Mouse (Mus musculus): Measurements from ENCODE around the gene Gdpd5. TPM values are rescaled to one million over a fixed set of nuclear protein-coding genes. Genes with fewer than 3 reads are reported as not detected.

Gene Gdpd5
- total and polyA plus RNA-seq, 3 experiments: 21.5 to 30.7 (median 26.3) TPM

DNA sequence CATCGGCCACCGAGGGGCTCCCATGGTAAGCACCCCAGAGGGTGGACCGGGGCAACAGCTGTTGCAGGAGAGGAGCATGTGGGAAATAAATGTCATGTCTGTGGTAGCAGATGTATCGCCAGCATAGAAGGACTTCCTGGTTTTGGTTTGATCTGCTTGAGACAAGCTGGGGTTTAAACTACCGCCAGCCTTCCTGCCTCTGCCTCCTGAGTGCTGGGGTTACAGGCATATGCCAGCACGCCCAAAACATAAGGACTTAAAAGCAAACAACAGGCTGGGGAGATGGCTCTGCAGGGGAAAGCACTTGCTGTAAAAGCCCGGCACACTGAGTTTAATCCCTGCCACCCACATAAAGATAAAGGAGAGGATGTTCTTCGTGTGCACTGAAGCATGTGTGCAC is 67.8 kb downstream of the Gdpd5 start:
- Histone ChIP-seq H3K27ac (no peak overlapping the region), H3K4me3 (no peak overlapping the region), H3K27me3 (ENCODE audit: control insufficient read depth, insufficient read depth, low read length) (no peaks in the 10 kb centered on the region), H3K79me2 (replicated peaks; ENCODE audit: control insufficient read depth, insufficient read depth, low read length) (no peaks in the 10 kb centered on the region), H3K4me1 (ENCODE audit: control insufficient read depth, insufficient read depth, low read length) (no peaks in the 10 kb centered on the region), H3K9ac (ENCODE audit: low read depth, low read length) (no peak overlapping the region), H3K36me3 (ENCODE audit: control insufficient read depth, insufficient read depth, low read length) (no peaks in the 10 kb centered on the region)
- no peak for DNase-seq
- intact Hi-C loops (cut with DNase I): no loop called here
- 61% methylated on average over 8 of the region's 8 CpGs for WGBS
- TF ChIP-seq POLR2A (IDR thresholded peaks at IDR 0.05; ENCODE audit: insufficient read depth, low read depth, low read length): no peak
- no peak for TF ChIP-seq EP300 (IDR thresholded peaks at IDR 0.05; ENCODE audit: insufficient read depth, low read depth, low read length)
- TF ChIP-seq CTCF (IDR thresholded peaks at IDR 0.05): no peak

DNA sequence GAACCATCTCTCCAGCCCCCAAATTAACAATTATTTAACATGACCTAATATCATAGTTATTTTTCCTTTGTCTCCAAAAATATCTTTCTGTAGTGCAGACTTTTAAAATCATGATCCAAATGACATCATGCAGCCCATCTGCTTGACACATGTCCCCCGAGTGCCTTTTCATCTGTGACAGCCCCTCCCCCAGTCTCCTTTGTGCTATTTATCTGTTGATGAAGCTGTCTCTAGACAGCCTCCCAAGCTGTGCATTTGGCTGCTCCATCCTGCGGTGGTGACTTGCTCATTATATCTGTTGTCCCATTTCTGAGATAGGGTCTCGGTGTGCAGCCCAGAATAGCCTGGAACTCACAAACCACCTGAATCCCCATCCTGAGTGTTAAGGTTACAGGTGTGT is 68.5 kb downstream of the Gdpd5 start:
- no peak for DNase-seq
- no peaks in the 10 kb centered on the region for H3K79me2 ChIP-seq (replicated peaks; ENCODE audit: control insufficient read depth, insufficient read depth, low read length)
- no peaks in the 10 kb centered on the region for H3K36me3 ChIP-seq (ENCODE audit: control insufficient read depth, insufficient read depth, low read length)
- H3K27me3 ChIP-seq (ENCODE audit: control insufficient read depth, insufficient read depth, low read length): no peaks in the 10 kb centered on the region
- no peak overlapping the region for H3K9ac ChIP-seq (ENCODE audit: low read depth, low read length)
- H3K4me3 ChIP-seq: no peak overlapping the region
- no peak overlapping the region for H3K27ac ChIP-seq
- 44% methylated on average over 3 of the region's 3 CpGs for WGBS
- no peak for TF ChIP-seq EP300 (IDR thresholded peaks at IDR 0.05; ENCODE audit: insufficient read depth, low read depth, low read length)
- TF ChIP-seq CTCF (IDR thresholded peaks at IDR 0.05): no peak
- no peak for TF ChIP-seq POLR2A (IDR thresholded peaks at IDR 0.05; ENCODE audit: insufficient read depth, low read depth, low read length)
- no peaks in the 10 kb centered on the region for H3K4me1 ChIP-seq (ENCODE audit: control insufficient read depth, insufficient read depth, low read length)
- intact Hi-C loops (cut with DNase I): loop anchor here (1.0 to 2.0 kb wide), 2 partner anchors 74 to 117 kb away; no protein-coding TSS in a partner anchor

DNA sequence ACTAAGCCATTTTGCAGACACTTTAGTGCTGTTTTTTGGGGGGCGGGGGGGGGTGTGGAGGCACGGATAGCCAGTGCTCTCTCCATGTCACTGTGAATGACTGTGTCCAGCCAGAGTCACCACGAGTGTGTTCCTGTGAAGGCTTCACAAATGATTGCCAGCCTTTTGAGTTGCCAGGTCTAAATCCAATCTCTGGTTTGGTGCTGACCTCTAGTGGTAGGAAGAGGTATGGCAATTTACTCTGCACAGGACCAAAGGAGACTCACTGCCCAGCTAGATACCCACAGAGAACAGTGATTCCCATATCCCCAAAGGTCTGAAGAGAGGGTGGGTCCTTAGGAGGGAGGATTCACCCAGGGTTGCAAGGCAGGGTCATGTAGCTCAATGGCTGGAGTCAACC is 69.5 kb downstream of the Gdpd5 start:
- no peaks in the 10 kb centered on the region for H3K4me1 ChIP-seq (ENCODE audit: control insufficient read depth, insufficient read depth, low read length)
- no peaks in the 10 kb centered on the region for H3K27me3 ChIP-seq (ENCODE audit: control insufficient read depth, insufficient read depth, low read length)
- WGBS: 1% methylated on average over 3 of the region's 3 CpGs
- intact Hi-C loops (cut with DNase I): loop anchor here (1.0 to 2.0 kb wide), 2 partner anchors 75 to 118 kb away; no protein-coding TSS in a partner anchor
- no peak overlapping the region for H3K4me3 ChIP-seq
- H3K9ac ChIP-seq (ENCODE audit: low read depth, low read length): no peak overlapping the region
- peak; percentile 36; the same call in 1 of the 2 replicates for TF ChIP-seq POLR2A (IDR thresholded peaks at IDR 0.05; ENCODE audit: insufficient read depth, low read depth, low read length)
- peak; percentile 91 for TF ChIP-seq CTCF (IDR thresholded peaks at IDR 0.05)
- TF ChIP-seq EP300 (IDR thresholded peaks at IDR 0.05; ENCODE audit: insufficient read depth, low read depth, low read length): peak; percentile 86; the same call in 1 of the 2 replicates
- DNase-seq: peak; percentile 43 to 60
- H3K27ac ChIP-seq: no peak overlapping the region
- no peaks in the 10 kb centered on the region for H3K79me2 ChIP-seq (replicated peaks; ENCODE audit: control insufficient read depth, insufficient read depth, low read length)
- no peaks in the 10 kb centered on the region for H3K36me3 ChIP-seq (ENCODE audit: control insufficient read depth, insufficient read depth, low read length)

DNA sequence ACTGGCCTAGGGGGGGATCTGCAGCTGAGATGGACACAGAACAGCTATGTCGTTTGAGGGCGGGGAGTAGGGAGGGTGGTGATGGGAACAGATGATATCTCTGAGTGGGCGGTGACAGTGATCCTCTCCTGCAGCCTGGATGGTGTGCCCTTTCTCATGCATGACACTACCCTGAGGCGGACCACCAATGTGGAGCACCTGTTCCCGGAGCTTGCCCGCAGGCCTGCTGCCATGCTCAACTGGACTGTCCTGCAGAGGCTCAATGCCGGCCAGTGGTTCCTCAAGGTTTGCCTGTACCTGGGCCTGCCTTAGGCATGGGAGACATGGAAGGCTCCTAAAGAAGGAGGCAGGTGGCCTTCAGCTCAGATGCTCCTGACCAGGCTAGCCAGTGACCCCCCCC is 71.6 kb downstream of the Gdpd5 start:
- Histone ChIP-seq H3K4me1 (ENCODE audit: control insufficient read depth, insufficient read depth, low read length) (no peaks in the 10 kb centered on the region), H3K79me2 (replicated peaks; ENCODE audit: control insufficient read depth, insufficient read depth, low read length) (no peaks in the 10 kb centered on the region), H3K9ac (ENCODE audit: low read depth, low read length) (no peak overlapping the region), H3K4me3 (no peak overlapping the region), H3K27ac (no peak overlapping the region), H3K27me3 (ENCODE audit: control insufficient read depth, insufficient read depth, low read length) (no peaks in the 10 kb centered on the region), H3K36me3 (ENCODE audit: control insufficient read depth, insufficient read depth, low read length) (no peaks in the 10 kb centered on the region)
- intact Hi-C loops (cut with DNase I): no loop called here
- DNase-seq: no peak
- WGBS: 81% methylated on average over 7 of the region's 7 CpGs
- TF ChIP-seq CTCF (IDR thresholded peaks at IDR 0.05): no peak
- no peak for TF ChIP-seq POLR2A (IDR thresholded peaks at IDR 0.05; ENCODE audit: insufficient read depth, low read depth, low read length)
- TF ChIP-seq EP300 (IDR thresholded peaks at IDR 0.05; ENCODE audit: insufficient read depth, low read depth, low read length): no peak

DNA sequence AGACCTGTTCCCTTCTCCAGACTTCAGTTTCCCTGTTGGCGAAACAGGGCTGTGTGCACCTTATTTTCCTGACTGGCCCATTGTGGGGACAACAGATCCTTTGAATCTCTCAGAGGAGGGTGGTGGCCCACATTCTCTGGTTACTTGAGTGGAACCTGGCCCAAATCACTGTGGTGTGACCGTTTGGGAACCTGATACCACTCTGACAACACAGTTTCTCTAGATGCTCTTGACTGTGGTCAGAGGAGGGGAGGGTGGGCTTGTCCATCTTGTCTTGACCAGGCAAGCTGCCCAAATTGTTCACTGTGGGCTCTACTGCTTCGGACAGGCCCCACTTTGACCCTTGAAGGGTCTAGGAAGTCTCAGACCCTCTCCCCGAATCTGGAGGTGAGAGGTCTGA is 72.8 kb downstream of the Gdpd5 start:
- H3K4me1 ChIP-seq (ENCODE audit: control insufficient read depth, insufficient read depth, low read length): no peaks in the 10 kb centered on the region
- H3K27ac ChIP-seq: no peak overlapping the region
- TF ChIP-seq EP300 (IDR thresholded peaks at IDR 0.05; ENCODE audit: insufficient read depth, low read depth, low read length) (no peak), CTCF (IDR thresholded peaks at IDR 0.05) (no peak), POLR2A (IDR thresholded peaks at IDR 0.05; ENCODE audit: insufficient read depth, low read depth, low read length) (no peak)
- intact Hi-C loops (cut with DNase I): no loop called here
- no peaks in the 10 kb centered on the region for H3K79me2 ChIP-seq (replicated peaks; ENCODE audit: control insufficient read depth, insufficient read depth, low read length)
- H3K36me3 ChIP-seq (ENCODE audit: control insufficient read depth, insufficient read depth, low read length): no peaks in the 10 kb centered on the region
- H3K4me3 ChIP-seq: no peak overlapping the region
- H3K27me3 ChIP-seq (ENCODE audit: control insufficient read depth, insufficient read depth, low read length): no peaks in the 10 kb centered on the region
- H3K9ac ChIP-seq (ENCODE audit: low read depth, low read length): no peak overlapping the region
- 78% methylated on average over 4 of the region's 4 CpGs for WGBS
- DNase-seq: no peak

DNA sequence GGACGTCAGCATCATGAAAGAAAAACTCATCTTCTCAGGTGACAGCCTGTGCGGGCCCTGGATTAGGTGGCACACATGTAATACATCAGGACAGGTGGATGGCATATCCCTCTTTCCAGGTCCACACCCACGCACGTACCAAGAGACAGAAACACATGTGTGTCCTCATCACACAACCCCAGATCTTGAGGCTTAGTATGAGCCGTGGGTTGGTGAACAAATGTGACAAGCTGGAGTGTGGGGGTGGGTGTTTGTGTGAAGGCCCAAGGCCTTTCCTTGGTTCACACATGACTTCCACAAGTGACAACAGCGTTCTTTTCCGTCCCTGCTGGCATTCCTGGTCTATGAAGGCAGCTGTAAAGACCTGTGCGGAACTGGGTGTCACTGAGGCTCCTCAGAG is 77.6 kb downstream of the Gdpd5 start:
- TF ChIP-seq POLR2A (IDR thresholded peaks at IDR 0.05; ENCODE audit: insufficient read depth, low read depth, low read length) (no peak), EP300 (IDR thresholded peaks at IDR 0.05; ENCODE audit: insufficient read depth, low read depth, low read length) (no peak), CTCF (IDR thresholded peaks at IDR 0.05) (no peak)
- intact Hi-C loops (cut with DNase I): no loop called here

More for the DNA sequence above, 77.6 kb downstream of the Gdpd5 start:
- 89% methylated on average over 8 of the region's 8 CpGs for WGBS
- H3K27me3 ChIP-seq (ENCODE audit: control insufficient read depth, insufficient read depth, low read length): no peaks in the 10 kb centered on the region
- H3K27ac ChIP-seq: no peak overlapping the region
- H3K9ac ChIP-seq (ENCODE audit: low read depth, low read length): no peak overlapping the region
- DNase-seq: no peak
- H3K4me1 ChIP-seq (ENCODE audit: control insufficient read depth, insufficient read depth, low read length): no peaks in the 10 kb centered on the region
- no peaks in the 10 kb centered on the region for H3K79me2 ChIP-seq (replicated peaks; ENCODE audit: control insufficient read depth, insufficient read depth, low read length)
- H3K4me3 ChIP-seq: no peak overlapping the region
- no peaks in the 10 kb centered on the region for H3K36me3 ChIP-seq (ENCODE audit: control insufficient read depth, insufficient read depth, low read length)
